In genomic region chr1:192736524-192736923, GRCm38 (mm10) we compare ENCODE assay signal across 8 mouse cellular contexts. TPM values are rescaled to one million over a fixed set of nuclear protein-coding genes. Genes with fewer than 3 reads are reported as not detected.
A peak's percentile ranks its signal among the peaks of the same experiment; 100 is the strongest.
DNase-seq lines count a peak whose midpoint lies in the region; ATAC-seq and TF ChIP-seq lines count a peak whose summit lies in the region.

No protein-coding gene starts in this region.

- no peak overlapping the region for H3K4me3 ChIP-seq in intestine, embryonic 14.5 days (ENCODE audit: low read depth, low read length)
- H3K4me3 ChIP-seq in intestine, embryonic 16.5 days (ENCODE audit: low read length): no peak overlapping the region
- no peak overlapping the region for H3K4me3 ChIP-seq in bone marrow macrophage, adult 2 months (ENCODE audit: insufficient read depth, low read length)
- no peak overlapping the region for H3K4me3 ChIP-seq in liver, embryonic 12.5 days

- H3K4me2 ChIP-seq in intestine, embryonic 14.5 days (ENCODE audit: low read length): no peak overlapping the region
- no peak overlapping the region for H3K4me2 ChIP-seq in intestine, embryonic 16.5 days (ENCODE audit: low read depth, low read length)
- H3K4me2 ChIP-seq in liver, embryonic 12.5 days: no peak overlapping the region

- H3K9me3 ChIP-seq in intestine, embryonic 14.5 days (ENCODE audit: control insufficient read depth, low read length): no peaks in the 10 kb centered on the region
- no peaks in the 10 kb centered on the region for H3K9me3 ChIP-seq in intestine, embryonic 16.5 days (ENCODE audit: control insufficient read depth, low read length)
- H3K9me3 ChIP-seq in liver, embryonic 12.5 days (replicated peaks): no peaks in the 10 kb centered on the region

- H3K27me3 ChIP-seq in intestine, embryonic 14.5 days (replicated peaks; ENCODE audit: control insufficient read depth, insufficient read depth, low read length): no peaks in the 10 kb centered on the region
- H3K27me3 ChIP-seq in intestine, embryonic 16.5 days (replicated peaks; ENCODE audit: control insufficient read depth, insufficient read depth, low read length): no peaks in the 10 kb centered on the region
- no peaks in the 10 kb centered on the region for H3K27me3 ChIP-seq in liver, embryonic 12.5 days (replicated peaks)

- H3K36me3 ChIP-seq in intestine, embryonic 14.5 days (ENCODE audit: control insufficient read depth, insufficient read depth, low read length): no peaks in the 10 kb centered on the region
- no peaks in the 10 kb centered on the region for H3K36me3 ChIP-seq in intestine, embryonic 16.5 days (ENCODE audit: control insufficient read depth, insufficient read depth, low read length)
- H3K36me3 ChIP-seq in liver, embryonic 12.5 days: no peaks in the 10 kb centered on the region

- peak; percentile 24 for DNase-seq in adrenal gland, postnatal 14 days
- no peak for DNase-seq in adrenal gland, adult 8-10 months
- DNase-seq in intestine, embryonic 14.5 days (ENCODE audit: low spot score): no peak
- peak; percentile 16 for DNase-seq in kidney, postnatal 10 days
- no peak for DNase-seq in urinary bladder, postnatal 14 days (ENCODE audit: low spot score)

- no peak overlapping the region for H3K9ac ChIP-seq in intestine, embryonic 14.5 days (ENCODE audit: low read length)
- no peak overlapping the region for H3K9ac ChIP-seq in intestine, embryonic 16.5 days (ENCODE audit: low read depth, low read length)
- H3K9ac ChIP-seq in liver, embryonic 12.5 days: no peak overlapping the region

- 58% methylated on average over 3 of the region's 3 CpGs for WGBS in intestine, embryonic 14.5 days
- WGBS in intestine, embryonic 16.5 days: 73% methylated on average over 3 of the region's 3 CpGs
- WGBS in liver, embryonic 12.5 days (ENCODE audit: insufficient replicate concordance): 59% methylated on average over 3 of the region's 3 CpGs

- peaks cover 18% of the 10 kb centered on the region for H3K4me1 ChIP-seq in intestine, embryonic 14.5 days (replicated peaks; ENCODE audit: control insufficient read depth, insufficient read depth, low read length)
- H3K4me1 ChIP-seq in intestine, embryonic 16.5 days (ENCODE audit: control insufficient read depth, insufficient read depth, low read length): peaks cover 16% of the 10 kb centered on the region
- H3K4me1 ChIP-seq in bone marrow macrophage, adult 2 months (ENCODE audit: control insufficient read depth, insufficient read depth, low read length): peaks cover 30% of the 10 kb centered on the region
- H3K4me1 ChIP-seq in liver, embryonic 12.5 days: 0 out of 2 replicates have a peak, but pooled peaks cover 3% of the 10 kb centered on the region

- ATAC-seq in intestine, embryonic 14.5 days (replicated peaks; ENCODE audit: low FRiP score, low TSS enrichment, low read depth): 0 out of 2 replicates have a peak, but pooled peaks have one; percentile 18
- ATAC-seq in intestine, embryonic 16.5 days: no peak
- ATAC-seq in liver, embryonic 12.5 days: no peak

- TF ChIP-seq CTCF in bone marrow macrophage, adult 2 months (IDR thresholded peaks at IDR 0.05; ENCODE audit: low read depth, low read length): no peak

- no peak for TF ChIP-seq POLR2A in bone marrow macrophage, adult 2 months (IDR thresholded peaks at IDR 0.05; ENCODE audit: borderline replicate concordance, low read depth, low read length)

- H3K27ac ChIP-seq in intestine, embryonic 14.5 days (ENCODE audit: low read depth): peak overlapping the region; percentile 44; the same call in 1 of the 2 replicates
- H3K27ac ChIP-seq in intestine, embryonic 16.5 days (ENCODE audit: low read length): no peak overlapping the region
- H3K27ac ChIP-seq in bone marrow macrophage, adult 2 months (ENCODE audit: insufficient read depth, low read depth, low read length): 0 out of 2 replicates have a peak overlapping the region, but pooled peaks have one; percentile 4
- no peak overlapping the region for H3K27ac ChIP-seq in liver, embryonic 12.5 days

RNA-seq across cellular contexts. Expression of gene Hhat, which starts 34.5 kb away (rescaled TPM):
- 4.6 TPM in 2 replicates for total RNA-seq in adrenal gland, postnatal 14 days (2021)
- total RNA-seq in adrenal gland, adult 8-10 months (2022): 1 to 10 TPM; 5.7 to 9.3 (median 7.5) TPM
- 14.1 and 15.0 TPM in 2 replicates for polyA plus RNA-seq in intestine, embryonic 14.5 days (2014; fragmentation: Nextera tagmentation; extraction: Ambion mirVana)
- 8.8 and 9.6 TPM in 2 replicates for polyA plus RNA-seq in intestine, embryonic 16.5 days (2015; fragmentation: Nextera tagmentation; extraction: Ambion mirVana)
- polyA plus RNA-seq in bone marrow macrophage, adult 2 months (2012; ENCODE audit: insufficient read depth, insufficient read length, missing spikeins): 0.39 and 0.92 TPM in 2 replicates
- 2.1 TPM in 2 replicates for polyA plus RNA-seq in liver, embryonic 12.5 days (2016; fragmentation: Nextera tagmentation; extraction: Ambion mirVana)

Comparison
In these comparisons a context has a peak if more than half of its experiments do, and no peak if none do; other contexts are left out.
1. DNase-seq: peak in adrenal gland, postnatal 14 days (single experiment) and kidney, postnatal 10 days (single experiment); none in adrenal gland, adult 8-10 months (single experiment), intestine, embryonic 14.5 days (single experiment) and urinary bladder, postnatal 14 days (single experiment).
2. H3K27ac ChIP-seq: peak in intestine, embryonic 14.5 days (single experiment) and bone marrow macrophage, adult 2 months (single experiment); none in intestine, embryonic 16.5 days (single experiment) and liver, embryonic 12.5 days (single experiment).